Mouse (Mus musculus) c-Kit-positive CD71-positive TER-119-positive erythroid progenitor cells, embryonic 14.5 days (primary cell): Measurements from ENCODE around the gene Il27.
A peak's percentile ranks its signal among the peaks of the same experiment; 100 is the strongest.

Source experiments
- DNase-seq: peaks from one replicate; pipeline ENCODE4 v3.0.0-alpha.2; 2013; ENCODE audit warnings: low spot score

Il27 gene

GRCm38 (mm10) chr7:126606611-126607010 is 11.9 kb upstream of the Il27 start:
- no peak for DNase-seq

DNA sequence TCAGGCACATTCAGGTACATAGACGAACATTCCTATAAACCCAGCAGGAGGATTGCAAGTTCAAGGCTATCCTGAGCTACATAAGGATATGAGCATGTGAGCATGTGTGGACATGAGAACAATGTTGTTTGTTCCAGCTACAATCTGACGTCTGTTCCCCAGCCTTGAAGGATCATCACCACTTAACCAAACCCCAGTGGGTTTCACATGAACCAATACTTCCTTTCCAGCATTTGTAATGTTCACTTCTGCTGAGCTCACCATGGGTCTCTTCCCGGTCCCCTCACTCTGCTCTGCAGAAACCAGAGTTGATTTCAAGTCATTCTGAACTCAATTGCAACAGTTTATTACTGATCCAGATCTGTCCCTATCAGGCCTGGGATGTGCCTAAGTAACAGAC is 7.9 kb upstream of the Il27 start:
- no peak for DNase-seq

DNA sequence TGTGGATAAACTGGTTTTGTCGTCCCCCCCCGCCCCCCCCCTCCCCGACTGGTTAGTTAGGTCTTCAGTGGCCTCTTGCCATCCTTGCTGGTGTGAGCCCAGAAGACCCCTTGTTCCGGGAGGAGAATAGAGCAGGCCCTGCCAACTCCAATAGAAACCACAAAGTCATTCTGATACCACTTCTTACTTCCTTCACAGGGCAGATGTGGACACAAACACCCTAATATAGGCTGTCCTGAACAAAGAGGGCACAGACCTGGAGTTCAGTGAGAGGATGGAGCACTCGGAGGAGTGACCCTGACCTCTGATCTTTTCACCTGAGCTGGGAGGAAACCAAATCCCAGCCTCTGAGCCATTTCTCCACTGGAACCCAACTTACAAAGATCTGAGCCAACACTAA is 7.2 kb upstream of the Il27 start:
- DNase-seq, result no peak

GRCm38 (mm10) chr7:126598919-126599318 is 4.2 kb upstream of the Il27 start:
- DNase-seq, result no peak

- DNase-seq, result no peak
Observed at GRCm38 (mm10) chr7:126596414-126596813, 1.7 kb upstream of the Il27 start.

DNA sequence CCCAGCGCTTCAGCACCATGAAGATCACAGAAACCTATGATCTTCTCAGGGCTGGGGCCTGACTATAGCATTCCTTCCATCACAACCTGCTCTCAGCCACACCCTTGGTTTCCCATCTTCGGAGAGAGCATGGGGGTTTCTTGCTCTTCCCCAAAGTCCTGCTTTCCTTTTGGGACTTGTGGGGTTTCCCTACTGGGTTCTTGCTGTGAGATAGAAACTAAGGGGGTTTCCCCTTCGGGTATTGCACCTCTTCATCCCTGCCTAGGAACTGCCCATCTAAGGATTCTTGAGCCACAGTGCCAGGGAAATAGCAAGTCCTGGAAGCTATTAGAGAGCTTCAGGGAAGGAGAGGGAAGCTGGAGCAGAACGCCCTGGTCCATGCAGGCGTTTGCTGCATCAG is 1.1 kb upstream of the Il27 start:
- DNase-seq, result no peak

DNA sequence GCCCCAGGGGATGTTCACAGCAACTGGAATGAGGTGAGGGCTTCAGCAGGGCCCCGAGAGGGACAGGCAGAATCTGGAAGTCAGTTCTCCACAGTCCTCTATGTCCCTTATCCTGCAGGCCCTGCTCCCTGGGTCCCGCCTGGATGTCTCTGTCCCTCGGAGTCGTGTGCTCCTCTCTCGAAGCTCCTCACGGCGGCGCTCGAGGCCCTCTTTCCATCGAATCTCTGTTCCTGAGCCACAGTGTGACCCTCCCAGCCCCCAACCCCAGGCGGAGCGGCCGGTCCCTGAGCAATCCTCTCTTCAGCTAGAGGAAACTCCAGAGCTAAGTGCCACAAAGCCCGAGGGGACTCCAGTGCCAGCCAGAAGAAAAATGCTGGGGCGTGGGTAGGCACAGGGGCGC is 7.0 kb downstream of the Il27 start:
- no peak for DNase-seq

- DNase-seq, result no peak
Observed at GRCm38 (mm10) chr7:126586839-126587238, 7.9 kb downstream of the Il27 start.

- DNase-seq, result no peak
Observed at GRCm38 (mm10) chr7:126585717-126586116, 9.0 kb downstream of the Il27 start, which contains the start of gene Cln3. Gene Cln3, minus strand, starts transcription at chr7:126585817.

GRCm38 (mm10) chr7:126584506-126584977 is 10.2 kb downstream of the Il27 start, which contains the start of gene Apobr:
Gene Apobr, plus strand, starts transcription at chr7:126584942.
- no peak for DNase-seq

GRCm38 (mm10) chr7:126583761-126584160 is 11.0 kb downstream of the Il27 start:
- no peak for DNase-seq

DNA sequence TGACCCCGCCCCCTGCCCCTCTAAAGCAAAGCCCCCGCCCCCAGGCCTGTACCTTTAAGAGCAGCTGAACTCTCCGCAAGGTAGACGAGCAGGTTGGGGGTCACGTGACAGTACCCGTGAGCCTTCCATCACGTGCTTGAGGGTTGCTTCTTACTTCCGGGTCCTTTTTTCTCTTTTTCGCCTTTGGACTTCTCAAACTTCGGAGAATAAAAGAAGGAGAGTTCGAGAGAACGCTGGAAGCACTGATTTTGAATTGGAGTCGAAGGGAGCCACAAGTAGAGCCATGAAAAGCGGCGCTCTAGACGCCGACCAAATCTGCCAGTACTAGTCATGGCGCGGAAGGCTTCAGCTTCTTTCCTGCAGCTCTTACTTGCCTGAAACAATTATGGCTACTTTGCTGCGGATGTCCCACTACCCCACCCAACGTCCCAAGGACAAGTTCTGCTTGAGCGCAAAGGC is 11.5 kb downstream of the Il27 start:
- peak; percentile 82 for DNase-seq

DNA sequence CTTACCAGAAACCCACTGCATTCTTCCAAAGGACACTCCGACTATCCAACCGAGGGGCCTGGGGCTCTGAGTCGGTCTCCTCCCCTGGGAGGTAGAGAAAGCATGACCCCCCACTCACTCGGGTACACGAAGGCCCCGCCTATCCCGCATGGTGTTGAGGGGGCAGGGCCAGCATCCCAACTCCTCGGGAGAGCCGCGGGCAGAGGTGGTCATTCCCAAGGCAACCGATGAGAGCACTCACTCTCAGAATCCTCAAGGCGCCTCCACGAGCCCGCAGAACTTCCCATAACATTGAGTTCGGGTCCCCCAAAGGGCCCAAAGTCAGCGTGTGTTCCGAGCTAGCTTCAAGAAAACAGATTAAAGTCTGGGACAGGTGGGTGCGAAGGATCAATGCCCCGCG is 12.0 kb downstream of the Il27 start:
- DNase-seq, result no peak

DNA sequence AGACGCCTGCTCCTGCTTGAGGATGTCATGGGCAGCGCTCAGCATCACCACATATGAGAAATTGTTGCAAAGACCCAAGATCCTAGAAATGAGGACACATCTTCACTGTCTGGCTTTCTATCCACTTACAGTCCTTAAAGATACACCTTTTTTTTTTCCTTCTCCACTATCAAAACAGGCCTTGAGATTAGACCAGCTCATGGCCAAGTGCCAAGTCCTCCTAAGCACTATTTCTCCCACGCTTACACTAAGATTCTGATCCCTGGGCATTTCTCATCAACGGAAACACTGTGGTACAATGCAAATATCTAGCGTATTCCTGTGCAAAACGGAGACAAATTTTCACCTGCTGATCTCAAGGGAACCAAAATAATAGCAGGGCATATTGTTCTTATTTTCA is 13.1 kb downstream of the Il27 start:
- no peak for DNase-seq

DNA sequence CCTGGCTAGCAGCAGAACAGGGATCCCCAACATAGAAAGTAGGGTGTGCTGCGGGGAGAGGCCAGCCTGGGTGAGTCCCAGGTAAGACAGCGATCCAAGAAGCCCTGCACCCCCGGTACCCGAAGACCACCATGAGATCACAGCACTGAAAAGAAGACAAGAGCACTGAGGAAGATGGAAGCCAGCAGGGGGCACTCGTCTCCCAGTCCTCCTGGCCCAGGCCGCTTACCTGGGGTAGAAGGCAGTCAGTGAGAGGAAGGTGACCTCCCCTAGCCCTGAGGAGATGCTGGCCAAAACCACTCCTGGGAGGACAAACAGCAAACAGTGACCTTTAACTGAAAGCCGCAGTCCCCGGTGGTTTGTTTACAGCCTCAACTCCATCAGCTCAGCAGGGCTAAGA is 15.6 kb downstream of the Il27 start:
- no peak for DNase-seq

DNA sequence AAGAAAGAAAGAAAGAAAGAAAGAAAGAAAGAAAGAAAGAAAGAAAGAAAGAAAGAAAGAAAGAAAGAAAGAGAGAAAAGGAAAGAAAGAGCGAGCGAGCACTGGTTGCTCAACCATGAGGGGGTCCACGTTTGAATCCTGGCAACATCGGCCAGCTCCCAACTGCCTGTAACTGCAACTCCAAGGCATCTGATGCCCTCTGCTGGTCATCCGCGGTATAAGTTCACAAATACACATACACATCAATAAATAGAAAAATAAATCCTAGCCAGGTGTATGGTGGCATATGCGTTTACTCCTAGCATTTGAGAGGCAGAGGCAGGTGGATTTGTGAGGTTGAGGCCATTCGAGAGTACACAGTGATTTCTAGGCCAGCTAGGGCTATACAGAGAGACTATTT is 17.8 kb downstream of the Il27 start:
- peak; percentile 77 for DNase-seq

- peak; percentile 90 for DNase-seq
Observed at GRCm38 (mm10) chr7:126566094-126566765, 28.5 kb downstream of the Il27 start, which contains the start of gene Eif3c. Gene Eif3c, minus strand, starts transcription at chr7:126566411.

GRCm38 (mm10) chr7:126565693-126566092 is 29.0 kb downstream of the Il27 start:
- peak; percentile 39 for DNase-seq

- no peak for DNase-seq
Observed at GRCm38 (mm10) chr7:126556635-126557034, 38.1 kb downstream of the Il27 start.

GRCm38 (mm10) chr7:126554796-126555195 is 39.9 kb downstream of the Il27 start:
- DNase-seq, result no peak

- no peak for DNase-seq
Observed at GRCm38 (mm10) chr7:126545631-126546030, 49.1 kb downstream of the Il27 start.

DNA sequence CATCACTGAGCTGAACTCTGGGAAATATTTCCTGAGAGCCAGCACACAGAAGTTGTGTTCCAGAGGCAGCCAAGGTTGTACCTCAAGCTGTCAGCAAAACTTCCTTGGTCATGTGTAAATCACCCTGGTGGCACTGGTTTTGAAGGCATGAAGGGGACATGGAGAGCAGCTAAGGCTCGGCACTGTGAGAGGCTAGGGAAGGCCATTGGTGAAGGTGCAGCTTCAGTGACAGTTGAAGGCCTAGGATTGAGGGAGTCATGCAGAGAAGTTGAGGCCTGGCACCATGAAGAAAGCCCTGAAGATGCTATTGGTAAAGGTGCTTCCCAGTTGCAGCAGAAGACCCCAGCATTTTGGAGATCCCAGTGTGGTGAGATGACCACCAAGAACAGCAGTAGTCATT is 53.1 kb downstream of the Il27 start:
- DNase-seq, result no peak
